Mouse (Mus musculus): ENCODE data around the gene Mfsd4b2.
"Not testable (repeated sequence)": the region's sequence is repeated elsewhere in the genome, so short reads cannot be mapped to it uniquely, and the experiment has no call there.

Gene Mfsd4b2

GRCm38 (mm10) chr10:39926616-39927139 is at the start of gene Mfsd4b2:
Gene Mfsd4b2 (minus strand): TSS chr10:39926923.
- DNase-seq (ENCODE audit: low spot score in 2 of 2): no peak

- no peak for DNase-seq (ENCODE audit: low spot score in 2 of 2)
Observed at GRCm38 (mm10) chr10:39975771-39976170, 49.0 kb upstream of the Mfsd4b2 start.

- DNase-seq (ENCODE audit: low spot score in 2 of 2): no peak
Observed at GRCm38 (mm10) chr10:39974982-39975381, 48.3 kb upstream of the Mfsd4b2 start.

GRCm38 (mm10) chr10:39967512-39967911 is 40.8 kb upstream of the Mfsd4b2 start:
- DNase-seq (ENCODE audit: low spot score in 2 of 2): no peak

GRCm38 (mm10) chr10:39961906-39962305 is 35.2 kb upstream of the Mfsd4b2 start:
- DNase-seq (ENCODE audit: low spot score in 2 of 2): no peak

DNA sequence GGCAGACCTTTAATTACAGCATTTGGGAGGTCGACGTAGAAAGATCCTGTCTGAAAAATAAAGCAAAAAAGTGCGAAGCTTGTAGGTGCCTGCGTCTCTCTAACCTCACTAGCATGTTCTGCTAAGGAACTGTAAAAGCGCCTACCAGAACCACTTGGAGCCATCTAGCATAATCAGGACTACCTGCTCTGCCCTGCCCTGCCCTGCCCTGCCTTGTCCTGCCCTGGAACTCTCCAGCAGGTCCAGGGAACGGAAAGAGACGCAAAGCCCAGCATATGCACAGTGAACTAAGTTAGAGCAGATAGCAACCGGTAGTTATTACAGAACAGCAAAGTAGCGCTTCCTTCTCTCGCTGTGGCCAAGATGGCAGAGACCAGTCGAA is 33.7 kb upstream of the Mfsd4b2 start:
- no peak for DNase-seq (ENCODE audit: low spot score in 2 of 2)

DNA sequence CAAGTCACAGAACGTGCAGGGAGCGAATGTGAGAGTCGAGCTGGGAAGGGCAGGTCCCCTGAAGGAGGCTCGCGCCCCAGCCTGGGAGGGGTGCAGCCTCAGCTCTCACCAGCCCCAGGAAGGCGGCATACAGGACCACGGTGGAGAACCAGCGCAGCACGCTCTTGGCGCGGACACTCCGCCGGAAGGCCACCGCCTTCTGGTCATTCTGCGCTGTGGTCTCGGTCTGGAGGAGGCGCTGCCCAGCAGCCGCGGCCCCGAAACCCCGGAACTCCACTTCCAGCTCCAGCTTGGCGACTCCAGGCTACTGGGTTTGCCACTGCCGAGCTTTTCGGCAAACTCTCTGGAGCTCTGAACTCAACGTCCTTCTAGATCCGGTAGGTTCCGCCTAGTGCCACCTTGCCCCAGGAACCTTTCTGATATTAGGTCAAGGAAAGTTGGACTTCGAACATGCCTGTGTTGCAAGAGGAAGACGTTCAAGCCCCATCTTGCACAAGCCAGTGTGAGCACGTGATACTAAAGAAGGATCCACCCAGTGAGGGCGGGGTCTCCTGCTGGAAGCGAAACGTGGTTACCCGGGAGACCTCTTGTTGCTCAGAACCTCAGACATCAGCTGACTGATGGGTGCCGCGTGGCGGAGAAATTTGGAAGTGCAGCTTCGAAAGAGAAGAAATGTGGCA is 33.2 kb upstream of the Mfsd4b2 start, which contains the start of gene Mfsd4b3:
TSS of gene Mfsd4b3 (minus strand) at position 393 of the 680 bp plus-strand sequence.
- peak; percentile 87 to 89 for DNase-seq (ENCODE audit: low spot score in 2 of 2)

- DNase-seq (ENCODE audit: low spot score in 2 of 2): no peak
Observed at GRCm38 (mm10) chr10:39958266-39958665, 31.5 kb upstream of the Mfsd4b2 start.

DNA sequence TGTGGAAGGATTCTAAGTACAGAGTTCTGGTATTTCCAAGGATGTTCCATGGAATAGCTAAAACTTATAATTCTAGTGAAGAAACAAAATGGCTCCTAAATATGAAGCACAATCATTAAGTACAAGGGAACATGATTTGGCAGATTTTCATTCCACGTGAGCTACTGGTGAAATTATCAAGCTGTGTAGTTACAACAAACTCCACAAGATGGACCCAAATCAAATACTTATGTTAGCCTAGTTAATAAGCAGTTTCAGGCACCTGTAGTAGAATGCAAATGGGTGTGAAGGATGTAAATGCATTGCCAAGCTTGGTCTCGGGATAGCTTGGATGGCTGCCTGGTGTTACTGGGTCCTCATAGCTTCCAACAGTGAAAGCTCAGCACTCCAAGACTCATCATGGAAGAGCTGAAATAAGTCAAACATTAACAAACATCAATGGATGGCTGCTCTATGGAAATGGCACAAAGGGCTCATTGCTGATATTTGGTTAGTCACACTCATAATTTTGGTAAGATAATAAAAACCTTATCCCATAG is 29.7 kb upstream of the Mfsd4b2 start:
- DNase-seq (ENCODE audit: low spot score in 2 of 2): no peak

GRCm38 (mm10) chr10:39955163-39955562 is 28.4 kb upstream of the Mfsd4b2 start:
- no peak for DNase-seq (ENCODE audit: low spot score in 2 of 2)

DNA sequence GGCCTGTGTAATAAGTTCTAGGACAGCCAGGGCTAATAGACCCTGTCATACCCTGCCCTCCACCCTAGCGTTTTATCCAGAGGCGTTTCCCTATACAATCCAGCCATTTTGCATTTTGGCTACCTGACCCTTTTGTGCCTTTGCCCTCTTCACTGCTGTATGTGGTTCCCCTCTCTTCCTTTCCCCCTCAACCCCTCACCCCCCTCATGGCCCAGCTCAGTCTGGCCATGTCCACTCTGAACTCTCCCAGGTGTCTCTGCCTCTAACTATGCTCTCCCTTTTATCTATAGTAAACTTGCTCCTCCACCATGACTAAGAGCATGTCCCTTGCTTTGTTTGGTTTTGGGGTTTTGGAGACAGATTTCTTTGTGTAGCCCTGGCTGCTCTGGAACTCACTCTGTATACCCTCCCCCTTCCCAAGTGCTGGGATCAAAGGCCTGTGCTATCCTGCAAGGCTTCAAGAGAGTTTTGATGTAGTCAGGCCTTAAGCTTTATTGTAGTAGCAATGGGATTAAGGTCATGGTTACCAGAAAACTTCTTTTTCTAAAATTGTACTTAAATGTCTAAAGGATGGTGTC is 22.7 kb upstream of the Mfsd4b2 start:
- DNase-seq (ENCODE audit: low spot score in 2 of 2): no peak

DNA sequence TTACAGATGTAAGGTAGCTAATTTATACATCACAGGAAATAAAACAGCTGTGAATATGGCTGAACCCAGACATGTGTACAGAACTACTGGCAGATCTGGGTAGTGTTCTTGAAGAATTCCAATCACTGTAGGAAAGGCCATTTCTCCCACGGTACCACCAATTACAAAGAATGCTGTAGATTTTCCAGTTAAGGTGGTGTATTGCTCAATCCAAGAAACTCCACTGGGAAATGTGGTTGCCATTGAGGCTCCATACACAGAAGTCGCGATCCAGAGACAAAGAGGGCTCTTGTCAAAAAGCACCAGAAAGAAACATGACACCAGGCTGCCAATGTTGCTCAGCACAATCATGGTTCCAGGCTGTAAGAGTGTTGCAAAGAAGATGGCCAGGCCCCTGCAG is 20.5 kb upstream of the Mfsd4b2 start:
- not testable (repeated sequence) for DNase-seq (ENCODE audit: low spot score in 2 of 2)

DNA sequence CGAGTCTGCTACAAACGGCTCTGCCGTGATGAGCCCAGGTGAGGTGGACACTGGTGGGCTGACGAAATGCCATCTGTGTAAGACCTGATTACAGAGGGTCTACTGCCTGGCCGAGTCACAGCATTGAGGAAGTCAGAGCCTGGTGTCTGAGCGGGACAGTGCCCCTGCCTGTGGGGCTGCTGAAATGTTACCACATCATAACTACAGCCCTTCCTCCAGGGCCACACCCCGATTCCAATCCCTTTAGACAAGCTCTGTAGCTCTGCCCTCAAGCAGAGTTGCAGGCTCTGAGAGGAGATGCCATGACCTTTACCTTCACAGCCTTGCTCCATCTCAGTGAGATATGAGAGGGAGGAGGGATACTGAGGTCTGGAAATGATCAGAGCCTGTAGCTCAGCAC is 9.8 kb upstream of the Mfsd4b2 start:
- no peak for DNase-seq (ENCODE audit: low spot score in 2 of 2)

- not testable (repeated sequence) for DNase-seq (ENCODE audit: low spot score in 2 of 2)
Observed at GRCm38 (mm10) chr10:39924556-39924955, 2.2 kb downstream of the Mfsd4b2 start.

GRCm38 (mm10) chr10:39912616-39913015 is 14.1 kb downstream of the Mfsd4b2 start:
- no peak for DNase-seq (ENCODE audit: low spot score in 2 of 2)

DNA sequence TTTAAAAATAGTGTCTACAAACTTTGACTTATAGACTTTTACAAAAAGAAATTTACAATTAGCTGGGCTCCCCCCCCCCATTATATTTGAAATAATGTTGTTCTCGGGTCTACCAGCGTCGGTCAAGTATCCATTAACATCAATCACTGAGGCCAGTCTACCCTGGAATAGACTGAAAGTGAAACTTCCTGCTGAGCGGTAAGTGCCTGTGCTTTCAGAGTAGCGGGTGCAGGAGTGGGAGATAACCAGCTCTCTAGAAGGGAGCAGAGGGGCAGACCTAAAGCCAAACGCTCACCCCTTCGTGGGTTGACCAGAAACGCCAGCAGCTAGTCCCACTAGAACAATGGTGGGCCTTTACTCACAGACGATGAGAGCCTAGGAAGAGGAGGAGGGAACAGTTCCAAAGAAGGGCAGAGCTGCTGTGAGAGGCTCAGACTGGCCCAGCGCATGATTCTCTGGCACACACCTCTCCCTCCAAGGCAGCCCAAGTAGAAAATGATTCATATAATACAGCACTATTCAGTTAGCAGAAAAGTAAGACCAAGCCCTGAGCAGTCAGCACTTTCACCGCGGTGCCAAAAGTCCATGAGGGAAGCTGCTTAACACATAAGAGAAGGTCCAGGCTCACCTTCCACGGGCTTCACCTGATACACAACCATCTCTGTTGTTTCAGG is 17.8 kb downstream of the Mfsd4b2 start:
- no peak for DNase-seq (ENCODE audit: low spot score in 2 of 2)

DNA sequence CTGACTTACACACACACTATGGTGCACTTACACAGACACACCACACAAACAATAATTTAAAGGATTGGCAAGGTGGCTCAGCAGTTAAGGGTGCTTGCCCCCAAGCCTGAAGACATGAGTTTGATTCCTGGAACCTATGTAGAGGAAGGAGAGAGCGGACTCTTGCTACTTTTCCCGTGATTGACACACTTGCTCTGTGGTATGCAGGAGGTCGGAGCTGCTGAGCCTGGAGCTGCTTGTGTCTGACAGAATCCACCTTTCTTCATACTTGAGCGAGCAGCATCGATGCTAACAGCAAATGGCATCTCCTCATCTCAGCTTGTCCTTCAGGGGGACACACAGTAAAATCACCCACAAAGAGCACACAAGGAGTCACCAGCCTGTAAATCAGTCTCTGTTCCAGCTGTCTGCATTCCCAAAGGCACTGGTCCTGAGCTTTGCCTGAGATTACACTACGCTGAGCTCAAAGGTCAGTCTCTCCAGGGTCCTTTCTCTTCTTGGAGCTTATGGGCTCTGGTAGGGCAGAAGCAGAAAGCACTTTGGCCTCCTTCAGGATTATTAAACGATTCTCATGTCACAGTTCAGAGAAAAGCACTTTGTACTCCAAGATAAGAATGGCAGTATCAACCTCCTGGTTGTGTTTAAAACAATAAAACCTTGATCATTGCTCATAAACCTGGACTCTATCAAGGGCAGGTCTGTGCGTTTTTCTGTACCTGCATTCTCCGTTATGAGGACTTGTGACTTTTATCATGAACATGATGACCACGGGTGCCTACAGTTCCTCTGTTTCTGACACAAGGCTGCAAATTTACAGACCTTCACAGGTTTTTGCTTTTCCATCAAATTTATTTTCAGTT is 19.7 kb downstream of the Mfsd4b2 start:
- no peak for DNase-seq (ENCODE audit: low spot score in 2 of 2)

GRCm38 (mm10) chr10:39904191-39904590 is 22.5 kb downstream of the Mfsd4b2 start:
- no peak for DNase-seq (ENCODE audit: low spot score in 2 of 2)

- peak; percentile 72 to 84 for DNase-seq (ENCODE audit: low spot score in 2 of 2)
Observed at GRCm38 (mm10) chr10:39898874-39899371, 27.8 kb downstream of the Mfsd4b2 start, which contains the start of gene Mfsd4b4. Gene Mfsd4b4 (minus strand): TSS chr10:39899238.

- no peak for DNase-seq (ENCODE audit: low spot score in 2 of 2)
Observed at GRCm38 (mm10) chr10:39896503-39896902, 30.2 kb downstream of the Mfsd4b2 start.

Data from spleen, postnatal 4 days (tissue).